8 mouse cellular contexts compared by ENCODE assay signal in the genomic region with DNA sequence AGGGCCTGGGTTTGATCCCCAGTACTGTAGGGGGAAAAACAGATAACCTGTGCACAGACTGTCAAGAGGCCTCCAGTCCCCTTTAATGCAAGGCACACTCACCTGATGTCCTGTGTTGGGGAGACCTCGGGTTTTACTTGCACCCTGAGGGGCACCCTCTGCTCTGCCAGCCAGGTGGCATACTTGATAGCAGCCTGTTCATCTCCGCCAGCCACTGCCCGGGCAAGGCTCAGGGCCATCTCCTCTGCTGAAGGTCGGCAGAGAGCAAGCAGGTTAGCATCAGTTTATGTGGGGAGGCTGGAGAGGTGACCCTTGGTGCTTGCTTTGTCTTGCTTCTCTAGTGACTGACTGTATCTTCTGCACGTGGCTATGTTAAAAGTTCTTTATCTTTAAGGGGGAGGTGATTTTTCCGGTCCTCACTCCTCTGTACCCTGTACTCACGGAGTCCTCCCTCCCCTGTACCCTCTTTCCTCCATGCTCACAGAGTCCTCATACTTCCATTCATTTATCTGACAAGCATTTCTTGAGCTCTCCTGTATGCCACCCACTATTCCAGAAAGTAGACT. TPM values are rescaled to one million over a fixed set of nuclear protein-coding genes. Genes with fewer than 3 reads are reported as not detected.
DNase-seq lines count a peak whose midpoint lies in the region; ATAC-seq and TF ChIP-seq lines count a peak whose summit lies in the region.

No protein-coding gene starts in this region.

- DNase-seq in lung, embryonic 14.5 days = no peak
- DNase-seq in lung, postnatal 14 days = no peak
- no peak for DNase-seq in intestine, embryonic 14.5 days (ENCODE audit: low spot score)
- DNase-seq in midbrain, postnatal 0 days (ENCODE audit: low spot score) = no peak
- DNase-seq in embryo, embryonic 11 days = no peak
- no peak for DNase-seq in kidney, adult 8-10 months

- H3K36me3 ChIP-seq in lung, embryonic 14.5 days (ENCODE audit: insufficient read depth) = peaks cover 33% of the 10 kb centered on the region
- H3K36me3 ChIP-seq in embryonic facial prominence, embryonic 12.5 days = peaks cover 39% of the 10 kb centered on the region
- peaks cover 30% of the 10 kb centered on the region for H3K36me3 ChIP-seq in intestine, embryonic 14.5 days (ENCODE audit: control insufficient read depth, insufficient read depth, low read length)
- peaks cover 24% of the 10 kb centered on the region for H3K36me3 ChIP-seq in midbrain, postnatal 0 days (ENCODE audit: insufficient read depth, low read length)

- WGBS in lung, embryonic 14.5 days = 42% methylated on average over 7 of the region's 7 CpGs
- WGBS in embryonic facial prominence, embryonic 12.5 days = 68% methylated on average over 7 of the region's 7 CpGs
- WGBS in intestine, embryonic 14.5 days = 51% methylated on average over 7 of the region's 7 CpGs
- 74% methylated on average over 7 of the region's 7 CpGs for WGBS in midbrain, postnatal 0 days

- H3K27me3 ChIP-seq in lung, embryonic 14.5 days (ENCODE audit: insufficient read depth, low read length) = no peaks in the 10 kb centered on the region
- H3K27me3 ChIP-seq in embryonic facial prominence, embryonic 12.5 days = no peaks in the 10 kb centered on the region; the same call in 1 of the 2 replicates
- no peaks in the 10 kb centered on the region for H3K27me3 ChIP-seq in intestine, embryonic 14.5 days (replicated peaks; ENCODE audit: control insufficient read depth, insufficient read depth, low read length)
- no peaks in the 10 kb centered on the region for H3K27me3 ChIP-seq in midbrain, postnatal 0 days (ENCODE audit: insufficient read depth, low read length)

- ATAC-seq in lung, embryonic 14.5 days (ENCODE audit: insufficient read depth) = no peak
- ATAC-seq in embryonic facial prominence, embryonic 12.5 days (ENCODE audit: insufficient number of reproducible peaks, insufficient read depth, low FRiP score, low TSS enrichment) = no peak
- no peak for ATAC-seq in intestine, embryonic 14.5 days (replicated peaks; ENCODE audit: low FRiP score, low TSS enrichment, low read depth)
- ATAC-seq in midbrain, postnatal 0 days (ENCODE audit: low FRiP score) = no peak
- no peak for ATAC-seq in monocyte, adult 5-6 weeks (replicated peaks; ENCODE audit: insufficient number of reproducible peaks, low FRiP score, low TSS enrichment, poor library complexity, severe bottlenecking)

- peak overlapping the region; percentile 64 for H3K4me2 ChIP-seq in lung, embryonic 14.5 days
- peak overlapping the region; percentile 83 for H3K4me2 ChIP-seq in embryonic facial prominence, embryonic 12.5 days (replicated peaks)
- peak overlapping the region; percentile 93 for H3K4me2 ChIP-seq in intestine, embryonic 14.5 days (ENCODE audit: low read length)
- H3K4me2 ChIP-seq in midbrain, postnatal 0 days (ENCODE audit: low read depth, low read length, poor library complexity, severe bottlenecking) = peak overlapping the region; percentile 87

- H3K4me1 ChIP-seq in lung, embryonic 14.5 days (ENCODE audit: insufficient read depth) = peaks cover 7% of the 10 kb centered on the region; the same call in 1 of the 2 replicates
- peaks cover 18% of the 10 kb centered on the region for H3K4me1 ChIP-seq in embryonic facial prominence, embryonic 12.5 days
- H3K4me1 ChIP-seq in intestine, embryonic 14.5 days (replicated peaks; ENCODE audit: control insufficient read depth, insufficient read depth, low read length) = peaks cover 17% of the 10 kb centered on the region
- peaks cover 9% of the 10 kb centered on the region for H3K4me1 ChIP-seq in midbrain, postnatal 0 days (ENCODE audit: insufficient read depth, low read length)

- no peak for TF ChIP-seq CTCF in lung, embryonic 14.5 days (IDR thresholded peaks at IDR 0.05; ENCODE audit: low read depth)
- TF ChIP-seq CTCF in midbrain, postnatal 0 days (IDR thresholded peaks at IDR 0.05) = no peak

- no peaks in the 10 kb centered on the region for H3K9me3 ChIP-seq in lung, embryonic 14.5 days (ENCODE audit: low read depth, low read length)
- no peaks in the 10 kb centered on the region for H3K9me3 ChIP-seq in embryonic facial prominence, embryonic 12.5 days
- no peaks in the 10 kb centered on the region for H3K9me3 ChIP-seq in intestine, embryonic 14.5 days (ENCODE audit: control insufficient read depth, low read length)
- no peaks in the 10 kb centered on the region for H3K9me3 ChIP-seq in midbrain, postnatal 0 days (ENCODE audit: low read length)

- peak overlapping the region; percentile 85 for H3K4me3 ChIP-seq in lung, embryonic 14.5 days (ENCODE audit: low read depth, low read length)
- peak overlapping the region; percentile 87 for H3K4me3 ChIP-seq in embryonic facial prominence, embryonic 12.5 days
- H3K4me3 ChIP-seq in intestine, embryonic 14.5 days (ENCODE audit: low read depth, low read length) = peak overlapping the region; percentile 91
- no peak overlapping the region for H3K4me3 ChIP-seq in midbrain, postnatal 0 days (ENCODE audit: low read depth, low read length)

- no peak overlapping the region for H3K27ac ChIP-seq in lung, embryonic 14.5 days (ENCODE audit: low read depth)
- no peak overlapping the region for H3K27ac ChIP-seq in embryonic facial prominence, embryonic 12.5 days
- H3K27ac ChIP-seq in intestine, embryonic 14.5 days (ENCODE audit: low read depth) = no peak overlapping the region
- H3K27ac ChIP-seq in midbrain, postnatal 0 days (ENCODE audit: low read depth, low read length) = no peak overlapping the region

- peak overlapping the region; percentile 83; the same call in 1 of the 2 replicates for H3K9ac ChIP-seq in lung, embryonic 14.5 days
- 0 out of 2 replicates have a peak overlapping the region, but pooled peaks have one; percentile 84 for H3K9ac ChIP-seq in embryonic facial prominence, embryonic 12.5 days
- H3K9ac ChIP-seq in intestine, embryonic 14.5 days (ENCODE audit: low read length) = no peak overlapping the region; the same call in 1 of the 2 replicates
- no peak overlapping the region for H3K9ac ChIP-seq in midbrain, postnatal 0 days (replicated peaks; ENCODE audit: low read length, poor library complexity, severe bottlenecking)

RNA-seq across cellular contexts. Expression of a gene that starts 1.5 kb away (rescaled TPM):
- polyA plus RNA-seq in lung, embryonic 14.5 days (2014; fragmentation: Nextera tagmentation; extraction: Ambion mirVana) = 85.8 and 92.8 TPM in 2 replicates
- polyA plus RNA-seq in embryonic facial prominence, embryonic 12.5 days (2016; fragmentation: Nextera tagmentation; extraction: Ambion mirVana) = 86.0 and 87.1 TPM in 2 replicates
- 89.8 and 93.8 TPM in 2 replicates for polyA plus RNA-seq in intestine, embryonic 14.5 days (2014; fragmentation: Nextera tagmentation; extraction: Ambion mirVana)
- total RNA-seq in midbrain, postnatal 0 days (2014; rRNA removed) = 117 and 118 TPM in 2 replicates
- polyA plus RNA-seq in midbrain, postnatal 0 days (2015; fragmentation: Nextera tagmentation; extraction: Ambion mirVana) = 90.5 and 92.0 TPM in 2 replicates
- total RNA-seq in monocyte, adult 5-6 weeks (2017) = 45.0 to 83.3 TPM (median 59.1 TPM) in 3 replicates

RNA-seq across cellular contexts. Expression of a gene that starts 12.9 kb away (rescaled TPM):
- 2.2 and 2.7 TPM in 2 replicates for polyA plus RNA-seq in lung, embryonic 14.5 days (2014; fragmentation: Nextera tagmentation; extraction: Ambion mirVana)
- 3.5 and 3.7 TPM in 2 replicates for polyA plus RNA-seq in embryonic facial prominence, embryonic 12.5 days (2016; fragmentation: Nextera tagmentation; extraction: Ambion mirVana)
- 1.8 and 2.8 TPM in 2 replicates for polyA plus RNA-seq in intestine, embryonic 14.5 days (2014; fragmentation: Nextera tagmentation; extraction: Ambion mirVana)
- total RNA-seq in midbrain, postnatal 0 days (2014; rRNA removed) = 3.0 and 4.2 TPM in 2 replicates
- polyA plus RNA-seq in midbrain, postnatal 0 days (2015; fragmentation: Nextera tagmentation; extraction: Ambion mirVana) = 3.0 and 3.4 TPM in 2 replicates
- total RNA-seq in monocyte, adult 5-6 weeks (2017) = not detected in 3 replicates

RNA-seq across cellular contexts. Expression of a gene that starts 37.3 kb away (rescaled TPM):
- polyA plus RNA-seq in lung, embryonic 14.5 days (2014; fragmentation: Nextera tagmentation; extraction: Ambion mirVana) = 34.7 and 39.4 TPM in 2 replicates
- polyA plus RNA-seq in embryonic facial prominence, embryonic 12.5 days (2016; fragmentation: Nextera tagmentation; extraction: Ambion mirVana) = 46.2 and 48.1 TPM in 2 replicates
- polyA plus RNA-seq in intestine, embryonic 14.5 days (2014; fragmentation: Nextera tagmentation; extraction: Ambion mirVana) = 31.7 and 36.4 TPM in 2 replicates
- total RNA-seq in midbrain, postnatal 0 days (2014; rRNA removed) = 53.5 and 57.1 TPM in 2 replicates
- 26.9 and 27.4 TPM in 2 replicates for polyA plus RNA-seq in midbrain, postnatal 0 days (2015; fragmentation: Nextera tagmentation; extraction: Ambion mirVana)
- 34.6 to 50.1 TPM (median 47.4 TPM) in 3 replicates for total RNA-seq in monocyte, adult 5-6 weeks (2017)

RNA-seq across cellular contexts. Expression of a gene that starts 45.5 kb away (rescaled TPM):
- 0.26 TPM in 1 of 2 replicates, not detected in the other for polyA plus RNA-seq in lung, embryonic 14.5 days (2014; fragmentation: Nextera tagmentation; extraction: Ambion mirVana)
- polyA plus RNA-seq in embryonic facial prominence, embryonic 12.5 days (2016; fragmentation: Nextera tagmentation; extraction: Ambion mirVana) = 4.3 and 4.9 TPM in 2 replicates
- polyA plus RNA-seq in intestine, embryonic 14.5 days (2014; fragmentation: Nextera tagmentation; extraction: Ambion mirVana) = 3.9 and 4.5 TPM in 2 replicates
- 72.5 and 80.2 TPM in 2 replicates for total RNA-seq in midbrain, postnatal 0 days (2014; rRNA removed)
- 103 and 111 TPM in 2 replicates for polyA plus RNA-seq in midbrain, postnatal 0 days (2015; fragmentation: Nextera tagmentation; extraction: Ambion mirVana)
- total RNA-seq in monocyte, adult 5-6 weeks (2017) = not detected in 3 replicates

Comparison
In these comparisons a context has a peak if more than half of its experiments do, and no peak if none do; other contexts are left out.
1. H3K9ac ChIP-seq: peak in lung, embryonic 14.5 days (single experiment) and embryonic facial prominence, embryonic 12.5 days (single experiment); none in intestine, embryonic 14.5 days (single experiment) and midbrain, postnatal 0 days (single experiment).
2. Peak in every context shown above with its lines, with median percentiles within 50 percentile points of each other: H3K4me2 ChIP-seq.